In genomic region chr2:74993802-74994201, GRCm38 (mm10) we compare ENCODE assay signal across 24 mouse cellular contexts.
DNase-seq lines count a peak whose midpoint lies in the region; ATAC-seq lines count a peak whose summit lies in the region.
"Had no signal": no experiment of that assay in that cellular context is flagged by ENCODE, and none has a peak within 500 bp of the region (broad histone marks: within the 10 kb centered on the region; RNA-seq: fewer than 3 reads in every experiment).

No protein-coding gene starts in this region.

- ATAC-seq in embryonic facial prominence, embryonic 14.5 days (ENCODE audit: low read depth) = peak; percentile 33; the same call in 1 of the 2 replicates
- peak; percentile 59 for ATAC-seq in limb, embryonic 13.5 days (ENCODE audit: low FRiP score, low read depth)
- no peak for ATAC-seq in midbrain, embryonic 15.5 days (replicated peaks)
- ATAC-seq: CD4-positive, CD25-positive, alpha-beta regulatory T cell, adult 4 months; forebrain, embryonic 13.5 days; forebrain, embryonic 16.5 days had no signal

- peaks cover 30% of the 10 kb centered on the region for H3K4me1 ChIP-seq in embryonic facial prominence, embryonic 10.5 days
- H3K4me1 ChIP-seq in embryonic facial prominence, embryonic 14.5 days (ENCODE audit: control insufficient read depth, insufficient read depth, low read length) = peaks cover 16% of the 10 kb centered on the region
- peaks cover 48% of the 10 kb centered on the region for H3K4me1 ChIP-seq in limb, embryonic 10.5 days
- H3K4me1 ChIP-seq in limb, embryonic 13.5 days = peaks cover 30% of the 10 kb centered on the region
- H3K4me1 ChIP-seq in midbrain, embryonic 15.5 days = no peaks in the 10 kb centered on the region
- H3K4me1 ChIP-seq: embryonic facial prominence, embryonic 15.5 days; forebrain, embryonic 13.5 days had no signal

- peak overlapping the region; percentile 48; the same call in 1 of the 2 replicates for H3K27ac ChIP-seq in embryonic facial prominence, embryonic 10.5 days (replicated peaks)
- H3K27ac ChIP-seq in embryonic facial prominence, embryonic 14.5 days (replicated peaks; ENCODE audit: low read depth, low read length) = 0 out of 2 replicates have a peak overlapping the region, but pooled peaks have one; percentile 16
- H3K27ac ChIP-seq in limb, embryonic 10.5 days = peak overlapping the region; percentile 58; the same call in 1 of the 2 replicates
- peak overlapping the region; percentile 28; the same call in 1 of the 2 replicates for H3K27ac ChIP-seq in limb, embryonic 13.5 days
- no peak overlapping the region for H3K27ac ChIP-seq in midbrain, embryonic 15.5 days
- H3K27ac ChIP-seq: embryonic facial prominence, embryonic 12.5 days; embryonic facial prominence, embryonic 15.5 days; forebrain, embryonic 13.5 days had no signal

- no peaks in the 10 kb centered on the region for H3K36me3 ChIP-seq in embryonic facial prominence, embryonic 10.5 days (replicated peaks)
- H3K36me3 ChIP-seq in embryonic facial prominence, embryonic 14.5 days (ENCODE audit: control insufficient read depth, insufficient read depth, low read length) = no peaks in the 10 kb centered on the region
- H3K36me3 ChIP-seq in limb, embryonic 10.5 days = no peaks in the 10 kb centered on the region
- H3K36me3 ChIP-seq in limb, embryonic 13.5 days = no peaks in the 10 kb centered on the region
- no peaks in the 10 kb centered on the region for H3K36me3 ChIP-seq in midbrain, embryonic 15.5 days (replicated peaks)
- H3K36me3 ChIP-seq: embryonic facial prominence, embryonic 12.5 days; embryonic facial prominence, embryonic 15.5 days; G1E had no signal

- H3K9me3 ChIP-seq in embryonic facial prominence, embryonic 10.5 days = no peaks in the 10 kb centered on the region
- no peaks in the 10 kb centered on the region for H3K9me3 ChIP-seq in embryonic facial prominence, embryonic 14.5 days (ENCODE audit: control insufficient read depth, low read length)
- H3K9me3 ChIP-seq in limb, embryonic 10.5 days (replicated peaks) = no peaks in the 10 kb centered on the region
- H3K9me3 ChIP-seq in limb, embryonic 13.5 days = no peaks in the 10 kb centered on the region
- no peaks in the 10 kb centered on the region for H3K9me3 ChIP-seq in midbrain, embryonic 15.5 days
- H3K9me3 ChIP-seq: embryonic facial prominence, embryonic 12.5 days; embryonic facial prominence, embryonic 15.5 days; forebrain, embryonic 13.5 days; G1E had no signal

- H3K4me2 ChIP-seq in embryonic facial prominence, embryonic 14.5 days (ENCODE audit: low read depth, low read length) = no peak overlapping the region
- H3K4me2 ChIP-seq in limb, embryonic 13.5 days (replicated peaks) = 0 out of 2 replicates have a peak overlapping the region, but pooled peaks have one; percentile 1
- H3K4me2 ChIP-seq in midbrain, embryonic 15.5 days = no peak overlapping the region
- H3K4me2 ChIP-seq: embryonic facial prominence, embryonic 12.5 days; embryonic facial prominence, embryonic 15.5 days; forebrain, embryonic 13.5 days had no signal

- H3K9ac ChIP-seq in embryonic facial prominence, embryonic 14.5 days (ENCODE audit: low read depth, low read length) = no peak overlapping the region
- H3K9ac ChIP-seq in limb, embryonic 13.5 days = no peak overlapping the region
- H3K9ac ChIP-seq in midbrain, embryonic 15.5 days = no peak overlapping the region
- H3K9ac ChIP-seq: embryonic facial prominence, embryonic 12.5 days; embryonic facial prominence, embryonic 15.5 days; forebrain, embryonic 13.5 days had no signal

- H3K4me3 ChIP-seq in embryonic facial prominence, embryonic 10.5 days = no peak overlapping the region
- H3K4me3 ChIP-seq in embryonic facial prominence, embryonic 14.5 days (ENCODE audit: low read depth, low read length) = no peak overlapping the region
- no peak overlapping the region for H3K4me3 ChIP-seq in limb, embryonic 10.5 days
- H3K4me3 ChIP-seq in limb, embryonic 13.5 days = no peak overlapping the region
- H3K4me3 ChIP-seq in midbrain, embryonic 15.5 days = no peak overlapping the region
- H3K4me3 ChIP-seq: embryonic facial prominence, embryonic 12.5 days; embryonic facial prominence, embryonic 15.5 days; forebrain, embryonic 13.5 days had no signal

- WGBS in embryonic facial prominence, embryonic 10.5 days = 56% methylated on average over 3 of the region's 3 CpGs
- WGBS in embryonic facial prominence, embryonic 14.5 days = 42% methylated on average over 3 of the region's 3 CpGs
- WGBS in limb, embryonic 10.5 days = 83% methylated on average over 3 of the region's 3 CpGs
- 22% methylated on average over 3 of the region's 3 CpGs for WGBS in limb, embryonic 13.5 days
- WGBS in midbrain, embryonic 15.5 days = 89% methylated on average over 3 of the region's 3 CpGs

- DNase-seq in embryonic facial prominence, embryonic 10.5 days (ENCODE audit: low spot score) = no peak
- DNase-seq in embryonic facial prominence, embryonic 14.5 days (ENCODE audit: low spot score) = peak; percentile 69
- no peak for DNase-seq in limb, embryonic 10.5 days (ENCODE audit: low spot score)
- DNase-seq in MN1 (ENCODE audit: low spot score) = no peak
- no peak for DNase-seq in natural killer cell, adult 2 months (ENCODE audit: low spot score in 2 of 2)
- no peak for DNase-seq in layer of hippocampus, adult 11-12 months (ENCODE audit: low spot score)
- DNase-seq: adrenal gland, adult 2 months; adrenal gland, postnatal 10 days; adrenal gland, postnatal 25 days; B cell, adult 2 months; cerebellum, adult 11 months; cerebellum, adult 18-20 months; cerebellum, adult 9-10 months; cerebellum, postnatal 10 days; cerebellum, postnatal 25 days had no signal

- H3K27me3 ChIP-seq in embryonic facial prominence, embryonic 10.5 days (replicated peaks; ENCODE audit: low read depth, poor library complexity, severe bottlenecking) = peaks cover 11% of the 10 kb centered on the region
- H3K27me3 ChIP-seq in embryonic facial prominence, embryonic 14.5 days (replicated peaks; ENCODE audit: control insufficient read depth, insufficient read depth, low read length) = no peaks in the 10 kb centered on the region
- peaks cover 17% of the 10 kb centered on the region; the same call in 1 of the 2 replicates for H3K27me3 ChIP-seq in limb, embryonic 10.5 days (ENCODE audit: low read depth, poor library complexity, severe bottlenecking)
- H3K27me3 ChIP-seq in limb, embryonic 13.5 days = peaks cover 54% of the 10 kb centered on the region
- H3K27me3 ChIP-seq in midbrain, embryonic 15.5 days (replicated peaks) = no peaks in the 10 kb centered on the region
- H3K27me3 ChIP-seq: CH12.LX; forebrain, embryonic 13.5 days had no signal
